Mouse (Mus musculus) cerebellum, adult 11 months (tissue): ENCODE measurements at regions not wholly inside any gene's neighbourhood (a gene's known extent, or its start where the extent isn't known, plus 50 kb on each side); places are given as distances from the start of the nearest gene placed in this dataset.

ENCODE experiments used
- DNase-seq: peaks from one replicate; pipeline ENCODE4 v3.0.0; 2022

DNA sequence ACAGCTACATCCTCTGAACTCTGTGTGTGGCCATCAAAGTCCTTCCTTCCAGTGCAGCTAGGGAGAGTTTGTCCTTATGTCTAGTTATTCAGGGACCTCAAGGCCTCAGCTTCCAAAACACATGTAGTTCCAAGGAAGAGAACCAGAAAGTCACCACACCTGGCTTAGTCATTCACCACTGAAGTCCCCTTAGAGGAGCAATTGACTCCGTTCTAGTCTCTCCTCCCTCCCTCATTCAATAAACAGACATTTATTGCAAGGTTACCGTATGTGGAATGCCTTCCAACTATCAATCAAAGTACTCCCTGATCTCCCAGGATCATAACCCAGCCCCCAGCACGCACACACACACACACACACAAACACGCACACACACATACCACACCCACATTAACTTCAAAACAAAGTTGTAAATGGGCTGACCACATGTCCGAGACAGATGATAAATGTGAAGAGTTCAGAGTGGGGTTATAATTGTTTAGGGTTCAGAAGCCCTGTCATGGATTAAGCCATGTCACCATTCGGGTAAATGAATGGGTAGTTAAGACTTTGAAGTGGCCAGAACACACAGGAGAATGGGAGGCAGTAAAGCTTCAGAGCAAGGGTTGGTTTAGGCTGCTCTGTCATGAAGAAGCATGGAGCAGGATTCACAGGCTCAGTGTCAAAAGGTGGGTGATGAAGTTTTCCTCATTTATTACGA is 141.4 kb downstream of the Irs2 start:
- DNase-seq, result no peak

DNA sequence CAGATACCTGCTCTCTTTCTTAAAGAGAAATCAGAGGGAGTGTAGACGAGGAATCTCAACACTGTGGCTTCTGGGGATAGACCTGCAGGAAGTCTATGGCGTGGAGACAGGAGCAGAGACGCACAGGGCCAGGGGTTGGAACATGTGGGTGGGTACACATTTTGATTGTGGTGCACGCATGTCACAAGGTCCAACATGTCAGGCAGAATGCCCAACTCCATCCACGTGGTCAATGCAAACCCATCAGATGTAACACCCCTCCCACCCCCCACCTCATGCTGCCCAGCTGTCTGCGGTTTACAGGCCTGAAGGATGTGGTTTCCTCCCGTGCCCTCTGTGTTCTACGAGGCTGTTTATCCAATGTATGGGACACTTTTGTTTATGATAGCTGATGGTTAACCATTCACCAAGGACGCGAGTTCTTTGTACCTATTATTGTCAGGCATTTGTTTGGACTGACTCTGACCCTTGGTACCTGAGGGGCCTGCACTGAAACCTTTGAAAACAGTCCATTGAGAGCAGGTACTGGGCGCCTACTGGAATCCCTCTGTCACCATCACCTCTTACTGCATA is 142.2 kb downstream of the Irs2 start:
- no peak for DNase-seq

GRCm38 (mm10) chr8:10865415-10865821 is 142.8 kb downstream of the Irs2 start:
- no peak for DNase-seq

GRCm38 (mm10) chr8:10862442-10862841 is 145.8 kb downstream of the Irs2 start:
- DNase-seq, result no peak

- no peak for DNase-seq
These were observed 147.4 kb downstream of the Irs2 start for GRCm38 (mm10) chr8:10860810-10861209.

GRCm38 (mm10) chr8:10857874-10858273 is 150.4 kb downstream of the Irs2 start:
- DNase-seq, result no peak

DNA sequence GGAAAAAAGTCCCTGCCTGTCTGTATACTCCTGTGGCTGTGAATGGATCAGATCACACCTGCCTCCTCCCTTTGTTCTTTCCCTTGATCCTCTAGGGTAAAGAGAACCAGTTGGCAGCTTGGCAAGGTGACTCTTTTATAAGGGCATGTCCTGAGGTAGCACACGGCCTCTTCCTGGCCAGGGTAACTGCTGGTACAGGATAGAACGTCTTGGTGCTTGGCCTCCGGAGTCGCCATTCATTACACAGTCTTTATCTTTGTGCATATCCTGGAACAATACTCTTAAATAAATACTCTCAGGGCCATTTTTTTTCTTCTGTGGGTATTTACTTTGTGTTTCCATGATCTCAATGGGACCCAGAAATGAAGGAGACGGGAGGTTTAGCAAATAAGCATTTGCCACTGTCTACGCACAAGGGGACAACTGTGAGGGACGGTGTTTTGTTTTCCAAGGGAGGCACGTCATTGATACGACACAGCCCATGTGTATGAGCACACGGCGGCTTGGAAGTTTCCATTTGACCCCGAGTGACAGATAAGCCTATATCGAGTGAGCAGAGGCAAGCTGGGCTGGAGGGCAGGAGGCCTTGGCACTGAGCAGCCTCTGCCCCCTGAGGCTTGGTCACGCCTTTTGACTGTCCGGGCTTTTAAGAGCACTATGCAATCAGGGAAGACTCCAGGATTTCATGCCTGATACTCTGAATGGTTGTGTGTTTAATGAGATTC is 151.1 kb downstream of the Irs2 start:
- DNase-seq, result no peak

DNA sequence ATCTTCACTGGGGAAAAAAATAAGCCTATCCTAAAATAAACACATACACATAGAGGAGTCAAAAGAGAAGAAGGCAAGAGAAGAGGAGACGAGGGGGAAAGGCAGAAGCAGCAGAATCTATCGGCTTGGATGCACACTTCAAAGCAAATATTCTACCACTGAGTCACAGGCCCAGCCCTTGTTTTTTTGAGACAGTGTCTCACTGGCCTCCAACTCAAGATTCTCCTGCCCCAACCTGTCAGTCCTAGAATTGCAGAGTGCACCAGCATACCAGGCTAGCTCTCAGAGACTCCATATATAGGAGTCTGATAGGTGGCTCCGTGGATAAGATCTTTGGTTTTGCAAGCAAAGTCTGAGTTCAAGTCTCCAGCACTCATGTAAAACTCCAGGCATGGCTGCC is 152.6 kb downstream of the Irs2 start:
- no peak for DNase-seq

GRCm38 (mm10) chr8:10855131-10855530 is 153.1 kb downstream of the Irs2 start:
- DNase-seq, result no peak

DNA sequence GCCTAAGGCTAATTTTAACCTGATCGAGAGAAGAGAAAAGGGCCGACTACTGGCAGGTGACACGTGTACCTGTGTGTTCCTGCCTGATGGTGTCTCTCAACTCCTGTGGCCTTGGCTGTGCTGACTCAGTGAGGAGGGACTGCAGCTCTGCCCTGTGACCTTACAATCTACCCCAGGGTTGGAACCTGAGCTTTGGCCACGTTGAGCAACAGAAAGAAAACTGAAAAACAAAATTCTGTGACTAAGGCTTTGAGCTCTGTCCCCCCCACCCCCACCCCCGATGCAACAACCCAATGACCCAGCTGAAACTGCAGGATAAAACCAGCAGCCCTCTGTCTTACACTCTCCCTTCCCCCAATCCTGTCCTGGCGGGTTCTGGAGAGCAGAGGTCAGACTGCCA is 153.7 kb downstream of the Irs2 start:
- DNase-seq, result no peak

DNA sequence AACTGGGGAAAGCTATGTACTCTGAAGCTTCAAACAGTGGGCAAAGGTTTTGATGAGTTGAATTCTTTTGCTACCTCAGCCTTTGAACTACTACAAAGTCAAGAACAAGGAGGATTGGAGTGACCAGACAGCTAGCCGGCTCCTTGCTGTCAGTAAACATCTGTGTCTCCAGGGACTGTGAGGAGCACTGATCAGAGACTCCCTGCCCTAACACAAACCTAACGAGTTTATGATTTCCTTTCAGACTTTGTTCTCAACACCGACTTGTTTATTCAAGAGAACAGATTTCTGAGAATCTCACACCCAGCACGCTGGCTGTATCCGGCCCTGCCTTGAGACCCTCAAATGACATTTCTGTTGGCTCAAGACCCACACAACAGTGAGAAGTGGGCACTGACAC is 154.4 kb downstream of the Irs2 start:
- no peak for DNase-seq

DNA sequence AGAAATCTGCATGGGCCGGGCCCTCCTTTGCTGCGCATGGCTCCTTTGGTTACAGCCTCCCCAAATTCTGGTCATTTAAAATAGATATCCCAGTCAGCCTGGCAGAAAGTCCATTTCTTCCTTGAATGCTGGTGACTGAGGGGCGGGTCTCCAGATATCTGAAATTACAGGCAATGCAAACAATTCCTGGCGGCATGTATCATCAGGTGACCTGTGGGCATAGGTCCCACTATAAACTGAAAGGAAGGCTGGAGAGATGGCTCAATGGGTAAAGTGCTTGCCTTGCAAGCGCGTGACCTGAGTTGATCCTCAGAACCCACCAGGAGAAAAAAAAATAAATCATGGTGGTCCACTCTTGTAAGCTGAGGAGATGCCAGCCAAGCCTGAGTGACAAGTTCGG is 158.3 kb downstream of the Irs2 start:
- no peak for DNase-seq

DNA sequence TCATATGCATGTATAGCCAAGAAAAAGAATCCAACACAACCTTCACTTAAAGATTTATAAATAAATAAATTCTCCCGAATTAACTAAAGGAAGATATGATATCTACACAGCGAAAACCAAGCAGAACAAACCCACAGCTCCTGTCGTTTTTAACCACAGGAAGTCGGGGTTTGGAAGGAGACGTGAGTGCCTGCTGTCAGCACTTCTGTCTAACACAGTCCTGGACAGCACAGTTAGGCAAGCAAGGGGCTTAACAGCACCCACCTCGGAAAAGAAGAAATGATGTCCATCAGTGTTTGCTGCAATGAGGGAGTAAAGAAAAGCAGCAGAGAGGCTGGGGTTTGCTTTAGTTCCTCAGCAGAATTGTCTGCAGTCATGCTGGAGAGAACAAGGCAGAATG is 162.7 kb downstream of the Irs2 start:
- no peak for DNase-seq

DNA sequence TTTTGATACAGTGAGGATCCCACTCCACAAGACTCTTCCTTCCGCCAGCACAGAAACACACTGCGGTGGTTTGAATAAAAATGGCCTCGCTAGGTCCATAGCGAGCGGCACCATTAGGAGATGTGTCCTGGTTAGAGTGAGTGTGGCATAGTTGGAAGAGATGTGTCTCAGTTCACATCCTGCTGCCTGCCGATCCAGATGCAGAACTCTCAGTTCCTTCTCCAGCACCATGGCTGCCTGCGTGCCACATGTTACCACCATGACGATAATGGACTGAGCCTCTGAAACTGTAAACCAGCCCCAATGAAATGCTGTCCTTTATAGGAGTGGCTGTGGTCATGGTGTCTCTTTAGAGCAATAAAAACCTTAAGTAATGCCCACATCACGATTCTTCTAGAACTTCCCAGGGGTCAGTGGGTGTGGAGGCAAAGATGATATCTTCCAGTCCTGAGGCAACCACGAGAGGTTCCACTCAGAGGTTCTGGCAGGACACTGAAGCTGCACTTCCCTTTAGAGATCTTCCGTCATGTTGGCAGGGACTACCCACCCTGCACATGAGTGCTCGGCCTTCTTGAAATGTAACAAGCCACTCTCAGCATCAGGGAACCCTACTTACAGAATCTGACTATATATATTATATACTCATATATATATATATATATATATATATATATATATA is 167.3 kb downstream of the Irs2 start:
- no peak for DNase-seq

DNA sequence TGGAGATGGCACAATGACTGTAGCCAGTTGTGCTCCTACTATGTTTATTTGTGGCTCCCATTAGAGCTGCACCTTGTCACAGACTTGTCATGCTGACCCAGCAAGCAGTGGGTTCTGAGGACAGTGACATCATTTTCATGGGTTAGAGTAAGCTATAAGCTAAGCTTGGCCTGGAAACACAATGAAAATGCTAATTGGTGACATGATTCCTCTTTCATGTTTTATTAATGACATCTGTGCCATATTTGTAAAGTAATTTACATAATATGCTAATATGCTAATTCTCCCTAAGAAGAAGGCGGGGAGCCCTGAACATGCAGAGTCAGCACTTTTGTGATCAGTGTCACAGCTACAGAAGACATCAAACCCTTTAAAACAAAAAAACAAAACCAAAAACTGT is 168.2 kb downstream of the Irs2 start:
- no peak for DNase-seq

- no peak for DNase-seq
These were observed 173.2 kb downstream of the Irs2 start for GRCm38 (mm10) chr8:10835054-10835453.

DNA sequence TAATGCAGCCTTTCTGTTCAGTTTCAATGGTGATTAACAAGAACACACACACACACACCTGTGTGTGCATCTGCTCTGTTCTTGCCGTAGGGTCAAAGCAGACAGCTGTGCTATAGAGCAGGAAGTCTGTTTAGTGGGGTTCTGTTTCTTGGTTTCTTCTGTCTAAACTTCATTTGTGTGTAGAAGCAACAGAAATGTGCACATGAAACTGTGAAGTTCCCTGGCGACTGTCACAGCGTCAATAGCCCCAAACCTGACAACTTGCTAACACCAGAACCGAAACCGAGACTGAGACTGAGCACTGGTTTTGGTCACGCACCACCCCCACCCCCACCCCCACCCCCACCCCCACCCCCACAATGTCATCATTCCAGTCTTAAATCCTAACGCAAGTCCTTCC is 176.4 kb downstream of the Irs2 start:
- no peak for DNase-seq

- DNase-seq, result no peak
These were observed 177.0 kb downstream of the Irs2 start for GRCm38 (mm10) chr8:10831277-10831676.

- DNase-seq, result no peak
These were observed 177.4 kb downstream of the Irs2 start for GRCm38 (mm10) chr8:10830835-10831234.

GRCm38 (mm10) chr8:10828580-10828979 is 179.7 kb downstream of the Irs2 start:
- DNase-seq, result no peak

GRCm38 (mm10) chr8:10827560-10827959 is 180.7 kb downstream of the Irs2 start:
- DNase-seq, result no peak

- DNase-seq, result no peak
These were observed 182.3 kb downstream of the Irs2 start for GRCm38 (mm10) chr8:10825981-10826380.

GRCm38 (mm10) chr8:10825192-10825926 is 182.9 kb downstream of the Irs2 start:
- DNase-seq, result no peak
